Mouse (Mus musculus): ENCODE measurements at regions not wholly inside any gene's neighbourhood (a gene's known extent, or its start where the extent isn't known, plus 50 kb on each side); places are given as distances from the start of the nearest gene placed in this dataset.

DNA sequence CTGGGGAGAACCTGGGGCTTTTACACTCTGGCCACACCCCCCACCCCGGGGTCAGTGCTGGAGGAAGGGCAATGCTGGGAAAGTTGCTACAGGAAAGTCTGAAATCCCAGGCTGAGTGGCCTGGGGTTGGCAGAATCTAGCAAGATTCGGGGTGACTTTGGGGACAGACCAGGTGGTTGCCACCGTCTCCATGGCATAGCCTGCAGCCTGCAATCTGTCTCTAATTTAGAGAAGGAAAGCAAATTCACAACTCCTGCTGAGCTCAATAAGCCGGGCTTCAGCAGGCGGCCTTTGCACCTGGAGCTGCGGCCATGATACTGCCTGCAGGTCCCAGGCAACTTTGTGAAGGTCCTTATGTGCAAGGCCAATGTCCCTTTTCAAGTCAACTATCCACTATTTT, 135.4 kb upstream of the Slc24a5 start:
- intact Hi-C loops (cut with DNase I): no loop called here
- no peak for DNase-seq

DNA sequence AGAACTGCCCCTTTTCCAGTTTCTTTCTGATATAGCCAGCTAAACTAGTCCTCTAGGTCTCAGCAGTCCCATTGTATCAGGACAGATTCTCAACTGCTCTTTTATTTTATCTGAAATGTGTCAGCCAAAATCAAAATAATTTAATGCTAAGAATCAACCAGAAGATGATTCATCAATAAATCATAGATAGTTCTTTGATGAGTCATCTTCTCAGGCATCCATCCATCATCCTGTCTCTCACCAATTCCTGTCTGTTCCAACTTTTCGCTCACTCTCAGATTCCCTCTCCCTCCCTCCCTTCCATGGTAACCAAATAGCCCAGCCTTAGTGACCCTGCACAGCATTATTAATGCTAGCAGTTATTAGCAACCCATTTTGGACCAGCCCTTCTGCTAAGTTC, 134.0 kb upstream of the Slc24a5 start:
- DNase-seq: no peak
- intact Hi-C loops (cut with DNase I): no loop called here

DNA sequence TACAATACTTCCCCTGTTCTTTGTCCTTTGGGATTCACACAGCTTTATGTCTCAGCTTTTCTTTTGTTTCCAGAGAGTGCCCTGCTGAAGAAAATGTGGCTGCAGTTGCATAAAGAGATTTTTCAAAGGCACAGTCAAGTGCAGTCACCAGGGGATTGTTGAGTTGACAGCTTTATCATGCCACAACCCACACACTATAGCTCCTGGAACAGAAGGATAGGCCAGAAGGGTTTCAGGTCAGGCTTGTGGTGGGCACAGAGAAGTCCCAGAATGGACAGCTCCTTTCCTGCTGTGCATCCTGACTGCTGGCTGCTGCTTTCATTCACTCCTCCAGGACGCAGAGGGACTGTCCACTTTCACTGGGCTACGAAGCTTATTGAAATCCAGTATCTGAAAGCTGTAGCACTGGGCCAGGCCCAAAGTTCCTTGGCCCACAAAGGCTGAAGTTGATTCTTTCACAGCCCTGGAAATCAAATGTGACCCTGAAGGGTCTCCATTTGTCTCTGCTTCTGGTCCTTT, 119.6 kb upstream of the Slc24a5 start:
- no peak for DNase-seq
- intact Hi-C loops (cut with DNase I): no loop called here

DNA sequence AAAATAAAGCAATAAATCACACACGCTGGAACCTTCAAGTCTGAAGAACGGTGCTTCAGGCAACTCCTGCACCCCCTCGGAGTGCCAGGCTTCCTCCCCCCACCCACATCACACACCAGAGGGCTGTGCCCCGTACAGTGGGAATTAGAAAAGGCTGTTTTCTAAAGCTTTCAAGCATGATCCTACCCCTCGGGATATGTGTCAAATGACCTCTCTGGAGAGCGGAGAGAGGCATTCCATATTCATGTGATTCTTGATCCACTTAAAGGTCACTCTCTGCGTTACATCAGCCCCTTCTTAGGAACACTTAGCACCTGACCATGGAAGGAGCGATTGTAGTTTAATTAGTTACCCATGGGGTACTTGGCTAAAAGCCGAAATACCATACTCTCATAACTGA, 119.1 kb upstream of the Slc24a5 start:
- intact Hi-C loops (cut with DNase I): no loop called here
- no peak for DNase-seq

DNA sequence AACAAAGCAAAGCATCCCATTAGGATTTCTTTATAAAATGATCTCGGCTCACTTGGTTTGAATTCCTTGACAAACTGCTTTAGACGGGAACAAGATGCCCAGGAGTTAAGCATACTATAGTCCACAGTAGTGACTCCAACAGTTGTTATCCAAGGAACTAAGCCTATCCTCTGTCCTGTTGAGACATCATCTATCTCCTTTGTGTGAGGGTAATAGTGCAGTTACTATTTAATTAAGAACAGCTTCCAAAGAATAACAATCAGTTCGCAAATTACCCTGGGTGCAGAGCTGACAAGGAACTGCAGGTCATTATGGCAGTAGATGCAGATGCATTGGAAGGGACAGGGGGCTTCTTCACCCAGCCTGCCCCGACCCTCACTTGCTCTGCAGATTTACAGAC, 115.7 kb upstream of the Slc24a5 start:
- DNase-seq: no peak
- intact Hi-C loops (cut with DNase I): loop anchor here (10.0 kb wide), 1 partner anchor 213 kb away; no protein-coding TSS in a partner anchor

DNA sequence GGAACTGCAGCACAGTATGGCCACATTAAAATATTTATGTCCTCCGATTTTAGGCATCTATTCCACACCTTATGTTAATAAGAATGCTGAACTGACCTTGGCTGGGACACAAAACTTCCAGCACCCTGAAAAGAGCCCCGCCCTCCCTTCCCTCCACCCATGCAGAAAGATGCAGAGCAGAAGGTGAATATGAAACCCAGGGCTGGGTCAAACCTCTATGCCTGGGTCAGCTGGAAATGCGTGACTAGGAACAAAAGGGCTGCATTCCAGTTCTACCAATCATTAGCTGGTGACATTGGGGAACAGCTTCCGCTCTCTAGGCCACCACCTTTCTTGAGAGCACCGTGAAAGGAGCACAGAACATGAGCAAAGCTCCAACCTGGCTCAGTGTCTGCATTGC, 114.9 kb upstream of the Slc24a5 start:
- intact Hi-C loops (cut with DNase I): loop anchor here (10.0 kb wide), 1 partner anchor 212 kb away; no protein-coding TSS in a partner anchor
- DNase-seq: no peak

DNA sequence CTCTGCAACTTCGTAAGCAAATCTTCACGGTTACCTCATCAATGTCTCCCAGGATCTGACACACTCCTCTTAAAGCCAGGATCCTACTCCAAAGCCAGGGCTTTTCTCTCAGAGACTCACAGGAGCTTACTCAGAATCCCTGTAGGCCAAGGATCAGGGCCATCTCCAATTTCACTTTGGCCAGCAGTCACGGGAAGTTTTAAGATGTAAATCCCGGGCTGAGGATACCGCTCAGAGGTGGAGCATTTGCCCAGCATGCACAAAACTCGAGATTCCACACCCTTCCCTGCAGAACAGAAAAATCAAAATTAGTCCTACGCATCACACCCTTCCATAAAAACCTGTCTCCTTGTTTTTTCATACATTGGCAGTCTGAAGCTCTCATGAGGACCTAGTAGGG, 112.1 kb upstream of the Slc24a5 start:
- no peak for DNase-seq
- intact Hi-C loops (cut with DNase I): loop anchor here (10.0 kb wide), 1 partner anchor 209 kb away; no protein-coding TSS in a partner anchor

DNA sequence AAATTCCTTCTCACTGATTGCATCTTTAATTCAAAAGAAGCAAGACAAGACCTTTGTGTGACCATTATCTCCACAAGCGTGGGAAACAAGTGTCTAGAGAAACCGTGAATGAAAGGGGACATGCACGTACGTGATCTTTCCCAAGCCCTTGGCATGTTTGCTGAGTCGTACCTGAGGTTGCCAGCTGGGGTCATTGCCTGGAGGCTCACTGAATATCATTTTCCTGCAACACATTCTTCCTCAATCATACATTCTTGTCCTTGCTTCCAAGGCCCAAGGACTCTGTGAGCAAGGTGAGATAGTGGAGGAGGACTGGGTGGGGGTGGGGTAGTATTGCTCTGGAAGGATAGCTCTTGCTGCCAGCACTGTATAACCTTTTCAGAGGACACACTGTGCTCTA, 108.5 kb upstream of the Slc24a5 start:
- DNase-seq: no peak
- intact Hi-C loops (cut with DNase I): loop anchor here (10.0 kb wide), 1 partner anchor 205 kb away; no protein-coding TSS in a partner anchor

DNA sequence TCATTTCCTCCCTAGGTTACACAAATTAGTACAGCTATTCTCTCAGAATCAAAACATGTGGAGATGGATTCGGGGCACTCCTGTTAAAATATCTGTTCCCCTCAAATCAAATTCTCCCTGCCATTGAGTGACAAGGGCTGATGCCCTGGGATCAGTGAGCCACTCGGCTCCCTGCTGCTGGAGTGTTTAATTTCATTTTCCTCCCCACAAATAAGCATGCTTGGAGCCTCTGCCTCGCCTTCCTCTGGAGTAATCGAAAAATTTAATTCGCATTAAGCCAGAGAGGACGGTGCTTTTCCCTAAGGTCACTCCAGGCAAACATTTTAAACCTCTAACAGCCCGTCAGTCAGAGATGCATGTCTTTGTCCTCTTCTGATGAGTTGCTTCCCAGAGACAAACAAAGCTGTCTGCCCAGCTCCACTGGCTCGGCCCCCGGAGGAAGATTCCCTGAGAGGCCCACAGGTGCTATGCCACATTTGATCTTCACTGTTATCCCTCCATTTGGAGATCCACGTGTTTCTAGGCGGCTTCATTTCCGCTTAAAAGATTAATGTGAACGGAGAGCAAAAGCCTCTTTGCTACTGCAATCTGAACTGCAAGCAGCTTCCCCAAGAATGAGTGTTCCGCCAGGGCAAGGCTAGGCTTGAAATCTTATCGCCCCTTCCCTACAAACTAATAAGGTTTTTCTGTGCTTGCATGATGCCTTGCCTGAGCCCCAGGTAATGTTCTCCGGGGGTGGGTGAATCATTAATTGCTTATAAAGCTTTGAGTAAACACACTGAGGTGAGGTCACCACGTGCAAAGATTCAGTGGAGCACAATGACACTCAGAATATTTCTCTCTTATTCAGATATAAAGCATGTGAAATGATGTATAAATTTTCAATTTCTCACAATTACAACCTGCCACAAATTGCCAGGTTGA, 95.8 kb upstream of the Slc24a5 start:
- intact Hi-C loops (cut with DNase I): no loop called here
- DNase-seq: no peak

DNA sequence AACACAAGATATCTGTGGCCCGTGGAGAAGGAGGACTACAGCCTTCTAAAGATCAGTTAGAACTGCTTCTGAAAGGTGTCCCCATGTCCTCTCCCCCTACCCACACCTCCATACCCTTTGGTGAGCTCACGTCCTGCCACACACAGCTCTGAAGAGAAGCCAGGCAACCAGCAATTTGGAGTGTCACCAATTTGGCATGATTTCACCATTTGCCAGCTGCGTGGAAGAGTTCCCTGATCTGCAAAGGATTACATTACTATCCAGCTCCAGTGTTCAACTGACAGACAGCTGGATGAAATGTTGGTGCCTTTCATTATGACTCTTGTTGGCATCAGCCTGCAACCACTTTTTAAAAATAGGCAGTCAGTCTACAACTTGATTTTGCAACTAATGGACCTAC, 92.8 kb upstream of the Slc24a5 start:
- intact Hi-C loops (cut with DNase I): no loop called here
- no peak for DNase-seq

DNA sequence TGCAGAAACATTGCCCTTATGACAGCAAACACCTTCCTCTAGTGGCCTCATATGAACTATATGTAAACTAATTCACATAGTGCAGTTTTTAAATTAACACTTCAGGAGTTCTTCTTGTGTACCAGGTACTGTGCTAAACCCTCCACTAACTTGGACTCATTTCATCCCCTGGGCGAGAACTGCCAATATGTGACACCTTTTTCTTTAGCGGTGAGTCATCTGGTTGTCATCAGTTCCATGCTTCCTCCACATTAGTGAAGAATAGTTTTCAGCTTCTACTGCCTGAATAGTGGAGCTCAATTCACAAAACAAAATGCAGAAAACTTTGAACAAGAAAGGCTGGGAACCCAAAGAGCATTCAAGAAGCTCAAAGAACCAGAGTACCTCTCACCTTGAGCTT, 76.9 kb upstream of the Slc24a5 start:
- intact Hi-C loops (cut with DNase I): no loop called here
- no peak for DNase-seq

DNA sequence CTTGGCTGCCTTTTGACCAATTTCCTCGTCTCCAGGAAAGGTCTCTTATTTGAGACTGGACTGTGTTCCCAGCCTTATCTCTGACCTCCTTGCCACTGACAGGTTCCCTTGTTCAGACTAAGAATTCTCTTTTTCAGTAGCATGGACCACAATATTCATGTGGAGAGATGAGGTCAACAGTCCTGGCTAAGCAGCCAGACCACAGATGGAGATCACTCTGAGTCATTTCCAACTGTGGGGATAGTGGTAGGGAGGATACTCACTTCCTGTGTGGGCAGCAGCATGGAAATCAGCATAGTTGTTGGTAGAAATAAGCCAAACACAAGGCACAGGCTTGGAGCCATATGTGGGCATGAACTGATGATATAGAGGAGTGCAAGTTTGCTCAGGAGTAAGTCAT, 52.9 kb upstream of the Slc24a5 start:
- intact Hi-C loops (cut with DNase I): no loop called here
- DNase-seq: no peak

DNA sequence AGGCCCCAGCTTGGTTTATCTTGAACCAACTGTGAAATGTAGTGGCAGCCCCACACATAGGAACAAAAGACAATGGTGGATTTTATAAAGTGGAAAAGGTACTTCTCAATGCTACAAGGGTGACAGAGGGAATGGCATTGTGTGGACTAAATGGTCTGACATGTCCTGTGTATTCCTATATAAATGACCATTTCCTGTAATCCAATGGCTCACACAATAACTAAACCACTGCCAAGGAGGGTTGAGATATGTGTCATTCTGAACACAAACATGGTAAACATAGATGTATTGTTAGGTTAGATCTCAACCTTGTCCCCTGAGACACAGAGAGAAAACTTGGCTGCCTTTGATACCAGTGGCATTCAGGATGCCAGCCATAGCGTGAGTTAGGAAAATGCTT, 51.0 kb upstream of the Slc24a5 start:
- no peak for DNase-seq

More for the DNA sequence above, 51.0 kb upstream of the Slc24a5 start:
- intact Hi-C loops (cut with DNase I): no loop called here
